In genomic region chr14:78912076-78912475, GRCm38 (mm10) we compare ENCODE assay signal across 29 mouse cellular contexts.
DNase-seq lines count a peak whose midpoint lies in the region; ATAC-seq and TF ChIP-seq lines count a peak whose summit lies in the region.
"Had no signal": no experiment of that assay in that cellular context is flagged by ENCODE, and none has a peak within 500 bp of the region (broad histone marks: within the 10 kb centered on the region; RNA-seq: fewer than 3 reads in every experiment).

No protein-coding gene starts in this region.

- 64% methylated on average over 10 of the region's 10 CpGs for WGBS in kidney, embryonic 15.5 days
- 75% methylated on average over 10 of the region's 10 CpGs for WGBS in kidney, adult 2 months
- 70% methylated on average over 10 of the region's 10 CpGs for WGBS in embryonic facial prominence, embryonic 15.5 days

- H3K27ac ChIP-seq in kidney, embryonic 15.5 days: no peak overlapping the region
- H3K27ac ChIP-seq in kidney, adult 2 months (ENCODE audit: insufficient read depth, low read depth, low read length): no peak overlapping the region
- no peak overlapping the region for H3K27ac ChIP-seq in embryonic facial prominence, embryonic 15.5 days (replicated peaks)
- H3K27ac ChIP-seq: embryonic facial prominence, embryonic 12.5 days; forebrain, embryonic 10.5 days; forebrain, embryonic 13.5 days; heart, embryonic 10.5 days; heart, embryonic 13.5 days; hindbrain, embryonic 14.5 days; hindbrain, postnatal 0 days had no signal

- H3K4me2 ChIP-seq in kidney, embryonic 15.5 days: no peak overlapping the region
- H3K4me2 ChIP-seq in embryonic facial prominence, embryonic 15.5 days (replicated peaks): no peak overlapping the region
- H3K4me2 ChIP-seq: embryonic facial prominence, embryonic 12.5 days; forebrain, embryonic 13.5 days; heart, embryonic 13.5 days; hindbrain, embryonic 14.5 days had no signal

- no peak overlapping the region for H3K9ac ChIP-seq in kidney, embryonic 15.5 days
- H3K9ac ChIP-seq in embryonic facial prominence, embryonic 15.5 days: no peak overlapping the region
- H3K9ac ChIP-seq: embryonic facial prominence, embryonic 12.5 days; forebrain, embryonic 13.5 days; heart, embryonic 13.5 days; hindbrain, embryonic 14.5 days had no signal

- TF ChIP-seq POLR2A in kidney, adult 2 months (IDR thresholded peaks at IDR 0.05; ENCODE audit: low read depth, low read length): no peak

- H3K4me3 ChIP-seq in kidney, embryonic 15.5 days (replicated peaks): no peak overlapping the region
- no peak overlapping the region for H3K4me3 ChIP-seq in kidney, adult 2 months (ENCODE audit: insufficient read depth, low read depth, low read length)
- no peak overlapping the region for H3K4me3 ChIP-seq in embryonic facial prominence, embryonic 15.5 days (replicated peaks)
- H3K4me3 ChIP-seq: embryonic facial prominence, embryonic 12.5 days; forebrain, embryonic 10.5 days; forebrain, embryonic 13.5 days; heart, embryonic 10.5 days; heart, embryonic 13.5 days had no signal

- H3K4me1 ChIP-seq in kidney, embryonic 15.5 days: no peaks in the 10 kb centered on the region
- no peaks in the 10 kb centered on the region for H3K4me1 ChIP-seq in kidney, adult 2 months (ENCODE audit: control insufficient read depth, insufficient read depth, low read length)
- H3K4me1 ChIP-seq in embryonic facial prominence, embryonic 15.5 days: no peaks in the 10 kb centered on the region
- H3K4me1 ChIP-seq: embryonic facial prominence, embryonic 12.5 days; forebrain, embryonic 10.5 days; forebrain, embryonic 13.5 days; heart, embryonic 10.5 days; heart, embryonic 13.5 days had no signal

- H3K36me3 ChIP-seq in kidney, embryonic 15.5 days: 0 out of 2 replicates have a peak, but pooled peaks cover 3% of the 10 kb centered on the region
- H3K36me3 ChIP-seq in kidney, adult 2 months (ENCODE audit: control insufficient read depth, insufficient read depth, low read length): no peaks in the 10 kb centered on the region; the same call in 1 of the 2 replicates
- no peaks in the 10 kb centered on the region for H3K36me3 ChIP-seq in embryonic facial prominence, embryonic 15.5 days
- H3K36me3 ChIP-seq: embryonic facial prominence, embryonic 12.5 days; forebrain, embryonic 10.5 days; heart, embryonic 10.5 days; heart, embryonic 13.5 days had no signal

- TF ChIP-seq CTCF in kidney, adult 2 months (conservative IDR thresholded peaks at IDR 0.05; ENCODE audit: insufficient read depth, insufficient read length, low read depth, low read length): no peak

- H3K9me3 ChIP-seq in kidney, embryonic 15.5 days (replicated peaks): no peaks in the 10 kb centered on the region
- no peaks in the 10 kb centered on the region for H3K9me3 ChIP-seq in embryonic facial prominence, embryonic 15.5 days (replicated peaks)
- H3K9me3 ChIP-seq: embryonic facial prominence, embryonic 12.5 days; forebrain, embryonic 10.5 days; forebrain, embryonic 13.5 days; G1E; heart, embryonic 10.5 days; heart, embryonic 13.5 days had no signal

- peak; percentile 52 for ATAC-seq in kidney, embryonic 15.5 days (replicated peaks; ENCODE audit: low FRiP score)
- peak; percentile 29; the same call in 1 of the 2 replicates for ATAC-seq in embryonic facial prominence, embryonic 15.5 days (ENCODE audit: insufficient number of reproducible peaks, low FRiP score, low TSS enrichment, low read depth)
- ATAC-seq: forebrain, embryonic 13.5 days; forebrain, embryonic 16.5 days; hindbrain, postnatal 0 days; inflammation-experienced regulatory T-cells, adult 6 months; intestine, embryonic 16.5 days; Patski had no signal

- peak; percentile 33 for DNase-seq in gastrocnemius, adult 18-20 months (ENCODE audit: low spot score)
- no peak for DNase-seq in gastrocnemius, postnatal 25 days
- DNase-seq in kidney, adult 2 months: no peak
- DNase-seq in retina, postnatal 1 day: no peak
- DNase-seq: adrenal gland, postnatal 10 days; adrenal gland, postnatal 36 days; B cell, adult 2 months; cerebellum, adult 18-20 months; cerebellum, adult 9-10 months; cerebellum, postnatal 14 days; gastrocnemius, postnatal 36 days; heart, adult 18-20 months; heart, postnatal 14 days; heart, postnatal 4 days had no signal

- H3K27me3 ChIP-seq in kidney, embryonic 15.5 days: no peaks in the 10 kb centered on the region
- no peaks in the 10 kb centered on the region for H3K27me3 ChIP-seq in kidney, adult 2 months (replicated peaks; ENCODE audit: control insufficient read depth, insufficient read depth, low read length)
- no peaks in the 10 kb centered on the region for H3K27me3 ChIP-seq in embryonic facial prominence, embryonic 15.5 days
- H3K27me3 ChIP-seq: CH12.LX; embryonic facial prominence, embryonic 12.5 days; forebrain, embryonic 13.5 days; heart, embryonic 13.5 days; Patski had no signal
